Mouse (Mus musculus) heart, adult 2 months (tissue): ENCODE data around the gene Vash2.

Source experiments
- CTCF ChIP-seq: fragments of 200-600 bp; IDR thresholded peaks from 2 replicates; pipeline ENCODE4 v1.8.1; 2022; ENCODE audit warnings: antibody characterized with exemption, mild to moderate bottlenecking, moderate library complexity
- POLR2A ChIP-seq: fragments of 200-500 bp; IDR thresholded peaks from 2 replicates; pipeline ENCODE4 v1.6.1; 2011; ENCODE audit warnings: mild to moderate bottlenecking, low read depth, low read length, control low read depth; ENCODE audit not compliant: insufficient read depth

- TF ChIP-seq CTCF (no peak), POLR2A (no peak)
These were observed 41.9 kb upstream of the Vash2 start for GRCm38 (mm10) chr1:191021016-191021415.
